Mouse (Mus musculus): ENCODE results near the gene Tcp11l2. TPM values are rescaled to one million over a fixed set of nuclear protein-coding genes. Genes with fewer than 3 reads are reported as not detected.

Tcp11l2 gene
- total RNA-seq (2015; ENCODE audit: low replicate concordance): 31.4 and 42.8 TPM in 2 replicates
- 11.3 and 25.4 TPM in 2 replicates for total RNA-seq (2017; ENCODE audit: low replicate concordance)

DNA sequence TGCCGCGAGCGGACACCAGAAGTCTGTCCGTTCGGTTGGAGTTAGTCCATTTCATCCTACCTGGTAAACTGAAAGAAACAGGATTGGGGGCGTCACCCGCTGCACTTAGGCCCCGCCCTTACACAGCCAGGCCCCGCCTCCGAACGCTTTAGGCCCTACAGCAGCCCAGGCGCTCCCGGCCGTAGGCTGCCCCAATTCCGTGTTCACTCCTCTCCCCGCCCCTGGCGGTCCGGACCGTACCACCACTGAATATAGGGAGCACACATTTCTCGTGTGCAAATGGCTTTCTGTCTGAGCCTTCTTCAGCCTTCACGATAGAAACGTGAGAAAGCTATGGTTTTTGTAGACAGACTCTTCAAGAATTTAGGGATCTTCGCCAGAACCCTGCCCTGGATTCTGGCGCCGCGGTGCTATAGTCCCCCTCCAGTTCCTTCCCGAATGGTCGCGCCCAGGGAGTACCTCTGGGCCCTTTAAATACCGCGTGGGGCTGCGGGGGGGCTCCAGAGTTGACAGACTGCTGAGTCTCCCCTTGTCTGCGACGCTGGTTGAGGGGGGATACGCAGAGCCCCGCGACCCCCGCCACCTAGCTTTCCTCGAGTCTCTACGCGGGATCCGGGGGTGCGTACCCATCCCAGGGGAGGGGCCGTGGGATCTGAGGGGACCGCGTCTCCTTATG is at the start of gene Tcp11l2:
Gene Tcp11l2 (plus strand): TSS at position 232 of the 676 bp plus-strand sequence.
- peak; percentile 77 for ATAC-seq (replicated peaks; ENCODE audit: low FRiP score, poor library complexity, severe bottlenecking)

DNA sequence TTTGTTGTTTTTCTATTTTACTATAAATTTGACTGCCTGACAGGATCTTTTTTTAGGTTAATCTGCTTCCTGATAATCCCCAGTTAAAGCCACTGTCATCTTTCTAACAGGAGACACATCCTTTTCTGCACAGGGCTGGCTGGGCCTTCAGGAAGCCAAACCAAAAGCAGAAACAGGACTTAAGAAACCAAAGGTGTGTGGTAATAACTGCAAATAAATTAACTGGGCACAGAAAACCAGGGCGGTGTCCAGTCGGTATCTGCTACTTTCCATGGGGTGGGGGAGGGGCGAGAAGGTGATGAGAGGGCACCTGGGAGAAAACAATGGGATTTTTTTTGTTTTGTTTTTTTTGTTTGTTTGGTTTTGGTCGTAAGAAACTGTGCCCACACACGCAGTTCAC is 49.4 kb upstream of the Tcp11l2 start:
- no peak for ATAC-seq (replicated peaks; ENCODE audit: low FRiP score, poor library complexity, severe bottlenecking)

DNA sequence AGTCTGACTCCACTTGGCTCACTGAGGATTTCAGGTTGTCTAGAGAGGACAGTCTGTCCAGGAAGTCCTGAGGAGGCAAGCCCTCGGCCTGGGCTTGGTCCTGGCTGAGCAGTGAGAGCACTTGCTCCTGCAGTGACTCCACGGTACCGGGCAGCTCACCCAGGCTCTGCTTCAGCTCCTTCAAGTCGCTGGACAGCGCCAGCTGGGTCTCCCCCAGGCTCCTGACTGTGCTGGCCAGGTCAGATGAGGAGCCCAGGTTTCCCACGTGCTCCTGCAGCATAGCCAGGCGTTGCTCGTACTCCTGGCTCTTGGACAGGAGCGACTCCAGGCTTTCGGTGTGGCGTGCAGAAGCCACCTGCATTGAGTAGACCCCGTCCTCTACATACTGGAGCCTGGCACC is 48.8 kb upstream of the Tcp11l2 start:
- no peak for ATAC-seq (replicated peaks; ENCODE audit: low FRiP score, poor library complexity, severe bottlenecking)

GRCm38 (mm10) chr10:84530388-84530787 is 46.0 kb upstream of the Tcp11l2 start:
- ATAC-seq (replicated peaks; ENCODE audit: low FRiP score, poor library complexity, severe bottlenecking): no peak

DNA sequence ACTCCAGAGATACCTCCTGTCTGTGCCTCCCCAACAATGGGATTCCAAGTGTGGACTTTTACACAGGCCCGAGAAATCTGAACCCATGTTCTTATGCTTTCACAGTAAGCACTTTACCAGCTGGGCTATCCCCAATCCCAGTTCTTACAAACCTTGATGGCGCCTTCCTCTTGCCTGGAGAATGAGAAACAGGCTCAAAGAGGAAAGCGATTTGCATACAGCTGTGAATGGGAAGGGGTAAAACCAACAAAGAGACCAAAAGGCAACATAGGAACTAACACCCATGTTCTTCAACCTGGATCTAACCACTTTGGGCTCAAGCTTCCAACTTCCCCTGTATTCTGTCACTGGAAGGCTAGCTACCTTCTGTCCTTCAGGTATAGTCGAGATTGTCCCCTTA is 44.9 kb upstream of the Tcp11l2 start:
- ATAC-seq (replicated peaks; ENCODE audit: low FRiP score, poor library complexity, severe bottlenecking): no peak

DNA sequence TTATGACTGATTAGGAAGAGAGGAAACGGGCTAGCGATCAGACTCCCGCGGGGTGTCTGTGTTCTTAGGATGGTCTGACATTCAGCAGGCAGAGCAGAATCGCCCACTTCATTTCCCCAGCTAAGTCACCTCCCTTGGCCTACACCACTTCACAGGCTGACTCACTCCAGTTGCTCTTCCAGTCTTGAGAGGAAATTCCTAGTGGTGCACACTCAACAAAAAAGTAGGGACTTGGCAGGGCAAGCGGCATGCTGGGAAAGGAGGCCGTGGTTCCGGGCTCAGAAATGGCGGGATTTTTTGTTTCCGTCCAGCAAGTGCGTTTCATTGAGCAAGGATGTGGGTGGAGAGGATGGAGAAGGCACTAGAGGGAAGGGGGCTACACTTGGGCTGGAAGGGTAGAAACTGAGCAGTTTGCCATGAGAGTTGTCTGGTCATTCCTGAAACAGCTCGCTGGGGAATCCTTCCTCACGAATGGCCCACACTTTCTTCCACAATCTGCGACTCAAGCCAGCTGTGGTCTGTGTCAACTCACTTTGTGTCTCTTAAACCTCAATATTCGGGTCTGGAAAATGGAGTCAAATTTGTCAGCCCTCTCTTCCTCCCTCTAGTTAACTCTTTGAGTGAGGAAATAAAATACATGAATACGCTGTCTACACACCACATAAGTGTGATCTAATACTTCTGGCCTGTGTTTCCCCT is 44.1 kb upstream of the Tcp11l2 start:
- no peak for ATAC-seq (replicated peaks; ENCODE audit: low FRiP score, poor library complexity, severe bottlenecking)

DNA sequence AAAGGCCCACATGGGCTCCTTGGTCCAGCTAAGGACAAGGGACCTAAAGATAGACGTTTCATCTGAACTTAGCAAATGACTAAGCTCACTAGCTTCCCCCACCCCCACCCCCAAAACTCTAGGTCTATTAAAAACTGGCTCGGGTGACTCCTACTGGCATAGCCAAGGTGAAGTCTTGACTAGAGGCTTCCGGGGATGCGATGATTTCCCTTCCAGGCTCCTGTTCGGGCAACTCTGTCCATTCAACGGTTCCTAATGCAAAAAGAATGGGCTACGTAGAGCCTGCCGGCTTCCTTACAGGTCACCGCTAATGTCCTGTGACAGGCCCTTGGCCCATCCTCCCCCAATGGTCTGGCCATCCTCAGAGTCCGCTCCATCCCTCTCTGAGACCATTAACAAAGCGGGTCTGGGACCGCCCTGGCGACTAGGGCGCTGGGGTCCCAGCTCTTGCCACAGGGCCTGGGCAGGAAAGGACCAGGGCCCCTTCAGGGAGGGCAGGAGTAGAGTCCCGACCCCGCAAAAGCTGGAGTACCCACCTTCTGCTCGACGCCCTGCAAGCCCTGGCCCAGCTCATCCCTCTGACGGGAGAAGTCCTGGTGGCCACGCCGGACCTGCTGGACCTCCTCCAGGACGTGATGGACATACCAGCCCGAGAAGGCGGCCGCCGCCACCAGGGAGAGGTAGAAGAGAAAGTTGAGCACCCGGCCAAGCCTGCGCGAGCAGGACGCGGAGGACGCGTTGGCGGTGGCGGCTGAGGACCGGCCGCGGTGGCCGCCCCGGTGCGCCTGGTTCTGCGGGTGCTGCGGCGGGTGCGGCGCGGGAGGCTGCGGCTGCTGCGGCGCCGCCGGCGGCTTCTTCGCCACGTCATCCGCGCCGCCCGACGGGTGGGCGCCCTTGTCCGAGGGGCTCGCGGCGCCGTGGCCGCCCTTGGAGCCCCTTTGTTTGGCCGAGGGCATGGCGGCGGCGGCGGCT is 43.2 kb upstream of the Tcp11l2 start:
- ATAC-seq (replicated peaks; ENCODE audit: low FRiP score, poor library complexity, severe bottlenecking): no peak

DNA sequence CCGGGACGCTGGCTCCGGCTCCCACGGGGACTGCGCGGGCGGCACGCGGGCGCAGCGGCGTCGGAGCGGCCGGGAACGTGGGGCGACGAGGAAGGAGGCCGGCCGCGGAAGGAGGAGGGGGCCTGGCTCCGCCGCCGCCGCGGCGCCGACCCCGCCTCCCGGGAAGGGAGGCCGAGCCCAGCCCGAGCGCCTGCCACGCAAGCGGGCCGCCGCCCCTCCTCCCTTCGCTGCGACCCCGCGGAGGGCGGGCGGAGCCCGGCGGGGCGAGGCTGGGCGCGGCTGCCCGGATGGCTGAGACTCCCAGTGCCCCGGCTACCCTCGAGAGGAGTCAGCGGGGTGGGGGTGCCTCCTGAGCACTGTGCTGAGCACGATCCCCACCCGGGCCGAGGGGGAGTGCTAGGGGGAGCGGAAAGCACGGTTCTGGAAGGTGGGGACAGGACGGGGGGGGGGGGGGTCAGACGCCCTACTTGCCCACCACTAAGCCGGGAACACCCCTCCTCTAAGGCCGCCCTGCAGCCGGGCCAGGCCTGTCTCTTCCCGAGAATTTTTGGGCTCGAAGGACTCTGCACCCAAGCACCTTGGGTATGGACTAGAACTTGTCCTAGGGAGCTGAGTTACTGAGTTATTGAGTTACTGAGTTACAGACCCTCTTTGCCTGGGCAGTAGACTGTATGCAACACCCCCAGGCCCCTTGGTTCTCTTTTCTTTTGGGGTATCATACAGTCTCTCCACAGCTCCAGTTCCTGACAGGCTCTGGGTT is 42.3 kb upstream of the Tcp11l2 start, which contains the start of gene Ckap4:
Gene Ckap4 (minus strand): TSS at position 151 of the 760 bp plus-strand sequence.
- no peak for ATAC-seq (replicated peaks; ENCODE audit: low FRiP score, poor library complexity, severe bottlenecking)

GRCm38 (mm10) chr10:84535458-84535857 is 41.0 kb upstream of the Tcp11l2 start:
- no peak for ATAC-seq (replicated peaks; ENCODE audit: low FRiP score, poor library complexity, severe bottlenecking)

DNA sequence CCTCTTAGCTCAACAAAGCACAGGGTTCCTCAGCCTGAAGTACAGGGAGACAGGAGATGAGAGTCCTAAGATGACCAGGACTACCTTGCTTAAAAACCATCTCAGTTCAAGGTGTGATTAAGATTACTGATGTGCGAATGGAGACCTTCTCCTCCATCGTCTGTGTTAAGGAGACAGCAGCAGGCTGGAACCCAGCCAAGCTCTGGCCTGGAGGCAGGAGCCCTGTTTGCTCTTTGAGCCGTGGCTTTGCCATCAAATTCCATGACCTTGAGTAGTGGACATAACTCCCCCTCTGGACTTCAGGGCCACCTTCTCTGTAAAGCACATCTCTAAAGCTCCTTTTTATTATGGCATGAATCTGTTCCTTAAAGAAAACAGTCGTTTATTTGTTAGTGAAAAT is 40.6 kb upstream of the Tcp11l2 start:
- ATAC-seq (replicated peaks; ENCODE audit: low FRiP score, poor library complexity, severe bottlenecking): no peak

GRCm38 (mm10) chr10:84539651-84540050 is 36.8 kb upstream of the Tcp11l2 start:
- no peak for ATAC-seq (replicated peaks; ENCODE audit: low FRiP score, poor library complexity, severe bottlenecking)

- ATAC-seq (replicated peaks; ENCODE audit: low FRiP score, poor library complexity, severe bottlenecking): no peak; the same call in 1 of the 2 replicates
Observed at GRCm38 (mm10) chr10:84542802-84543658, 33.4 kb upstream of the Tcp11l2 start.

DNA sequence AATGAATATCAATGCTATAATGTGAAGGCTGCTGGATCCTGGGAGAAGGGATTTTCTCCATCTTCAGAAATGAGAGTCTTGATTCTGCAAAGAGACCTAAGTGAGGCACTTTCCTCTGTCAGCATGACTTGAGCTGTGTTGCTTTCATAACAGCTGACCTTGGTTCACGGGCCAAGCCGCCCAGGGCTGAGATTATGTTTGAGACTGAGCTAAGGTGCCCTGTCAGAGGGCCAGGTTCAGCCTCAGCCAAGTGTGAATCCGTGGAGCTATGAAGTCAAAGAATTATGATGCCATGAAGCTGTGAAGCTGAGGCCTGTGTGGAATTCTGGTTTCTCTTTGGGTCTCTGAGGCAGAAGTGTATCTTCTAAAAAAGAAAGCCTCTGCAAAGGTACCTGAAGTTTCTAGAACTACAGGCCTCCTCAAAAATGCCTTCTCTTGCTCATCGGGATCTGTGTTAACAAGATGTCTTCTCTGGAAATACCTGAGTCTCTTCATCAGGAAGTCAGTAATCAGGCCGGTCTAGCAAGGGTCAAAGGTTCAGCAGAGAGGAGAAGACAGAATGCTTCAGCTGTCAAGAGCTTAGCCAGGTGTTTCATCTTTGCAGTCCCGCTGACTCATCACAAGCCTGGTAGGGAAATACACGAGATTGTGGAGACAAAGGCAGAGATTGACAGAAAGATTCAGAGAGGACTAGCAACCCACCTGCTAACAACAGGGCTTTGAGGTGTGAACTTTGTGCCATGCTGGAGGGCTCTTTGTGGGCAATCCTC is 31.4 kb upstream of the Tcp11l2 start:
- ATAC-seq (replicated peaks; ENCODE audit: low FRiP score, poor library complexity, severe bottlenecking): no peak

DNA sequence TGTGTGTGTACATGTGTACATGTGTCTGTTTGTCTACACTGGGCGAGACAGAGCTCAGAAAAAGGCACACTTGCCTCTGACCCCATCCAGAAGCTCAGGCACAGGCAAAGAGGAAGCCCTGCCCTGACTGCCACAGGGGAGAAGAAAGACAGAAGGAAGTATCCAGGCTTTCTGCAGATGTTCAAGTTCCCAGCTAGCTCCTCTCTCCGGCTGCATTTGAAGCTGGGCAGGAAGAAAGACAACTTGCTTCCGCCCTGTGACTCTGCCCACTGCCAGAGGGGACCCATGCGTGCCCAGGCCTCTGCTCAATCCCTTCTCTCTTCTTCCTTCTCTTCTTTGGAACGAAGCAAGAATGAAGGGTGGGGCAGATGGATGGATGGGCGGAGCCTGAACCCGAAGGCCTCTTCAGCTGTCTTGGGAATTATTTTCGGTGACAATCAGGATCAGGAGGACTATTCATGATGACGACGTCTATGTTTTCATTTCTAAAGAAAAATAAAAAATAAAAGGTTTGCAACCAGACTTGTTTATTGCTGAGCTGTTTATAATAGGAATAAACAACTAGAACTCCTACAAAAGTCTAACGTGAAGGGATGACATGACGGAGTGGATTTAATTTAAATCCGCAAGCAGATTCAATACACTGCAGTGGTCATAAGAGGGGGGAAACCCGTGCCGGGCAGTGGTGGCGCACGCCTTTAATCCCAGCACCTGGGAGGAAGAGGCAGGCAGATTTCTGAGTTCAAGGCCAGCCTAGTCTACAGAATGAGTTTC is 27.1 kb upstream of the Tcp11l2 start:
- no peak; the same call in 1 of the 2 replicates for ATAC-seq (replicated peaks; ENCODE audit: low FRiP score, poor library complexity, severe bottlenecking)

GRCm38 (mm10) chr10:84549920-84550293 is 26.5 kb upstream of the Tcp11l2 start:
- no peak for ATAC-seq (replicated peaks; ENCODE audit: low FRiP score, poor library complexity, severe bottlenecking)

DNA sequence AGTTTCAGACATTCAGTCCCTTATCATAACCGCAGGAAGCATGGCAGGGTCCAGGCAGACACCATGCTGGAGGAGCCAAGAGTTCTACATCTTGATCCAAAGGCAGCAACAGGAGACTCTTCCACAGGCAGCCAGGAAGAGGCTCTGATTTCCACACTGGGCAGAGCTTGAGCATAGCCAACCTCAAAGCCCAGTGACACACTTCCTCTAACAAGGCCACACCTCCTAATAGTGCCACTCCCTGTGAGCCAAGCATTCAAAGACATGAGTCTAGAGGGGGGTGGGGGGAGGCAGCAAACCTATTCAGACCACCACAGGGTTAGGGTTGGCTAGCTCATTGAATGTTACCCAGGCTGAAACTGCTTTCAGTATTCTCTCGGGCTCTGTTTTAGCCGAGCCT is 24.6 kb upstream of the Tcp11l2 start:
- ATAC-seq (replicated peaks; ENCODE audit: low FRiP score, poor library complexity, severe bottlenecking): no peak

DNA sequence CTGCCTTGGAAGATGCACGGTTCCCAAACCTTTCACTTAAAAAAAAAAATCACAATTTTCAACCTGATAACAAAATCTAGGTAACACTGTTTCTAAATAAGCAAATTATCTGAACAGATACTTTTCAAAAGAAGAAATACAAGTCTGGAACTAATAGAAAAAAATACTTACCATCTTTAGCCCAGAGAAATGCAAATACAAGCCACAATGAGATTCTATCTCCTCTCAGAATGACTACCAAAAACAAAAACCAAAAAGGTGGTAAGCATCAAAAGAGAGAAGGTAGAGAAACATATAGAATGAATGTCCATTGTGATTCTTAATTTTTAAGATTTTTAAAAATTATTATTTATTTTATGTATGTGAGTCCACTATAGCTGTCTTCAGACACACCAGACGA is 23.9 kb upstream of the Tcp11l2 start:
- ATAC-seq (replicated peaks; ENCODE audit: low FRiP score, poor library complexity, severe bottlenecking): no peak
